Mouse (Mus musculus) retina, postnatal 1 day (tissue): ENCODE measurements around the gene Lrrc66.
A peak's percentile ranks its signal among the peaks of the same experiment; 100 is the strongest.

Source experiments
- DNase-seq: peaks from one replicate; pipeline ENCODE4 v3.0.0-alpha.2; 2012

Lrrc66 gene

DNA sequence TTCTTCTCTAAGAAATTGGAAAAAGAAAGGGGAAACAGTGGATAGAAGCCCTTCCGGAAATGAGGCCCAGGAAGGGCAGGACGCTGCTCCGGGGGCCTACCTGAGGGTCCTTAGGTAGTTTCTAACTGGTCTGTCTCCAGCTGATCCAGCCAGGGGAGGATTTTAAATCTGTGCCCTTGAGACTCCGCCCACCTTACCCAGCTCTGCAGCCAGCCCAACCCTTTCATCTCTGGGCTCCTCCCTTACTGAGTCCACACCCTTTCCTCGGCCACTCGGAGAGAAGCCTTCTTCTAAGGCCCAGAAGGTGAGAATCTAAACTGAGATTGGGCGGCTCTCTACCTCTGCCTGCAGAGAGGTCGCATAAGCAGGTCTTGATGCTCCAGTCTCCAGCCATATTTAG is at the start of gene Lrrc66:
TSS of gene Lrrc66 (minus strand) at position 236 of the 400 bp plus-strand sequence.
- peak; percentile 48 for DNase-seq

DNA sequence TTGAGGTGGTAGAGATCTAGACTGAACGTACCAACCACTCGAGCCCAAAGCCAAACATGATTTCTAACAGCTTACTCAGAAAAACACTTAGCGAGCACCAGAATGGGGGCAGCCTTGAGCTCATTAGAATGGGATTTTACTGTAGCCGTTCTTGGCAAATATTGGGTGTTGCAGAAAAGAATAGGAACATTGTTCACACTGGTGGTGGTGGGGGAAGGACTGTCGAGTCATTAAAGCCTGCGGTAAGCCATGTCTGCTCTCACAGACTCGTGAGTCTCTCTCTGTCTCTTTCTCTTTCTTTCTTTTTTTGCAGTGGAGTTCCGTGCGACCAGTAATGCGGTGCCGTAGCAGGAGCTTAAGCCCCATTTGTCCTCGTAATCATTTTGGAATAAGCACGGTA is 44.3 kb upstream of the Lrrc66 start:
- peak; percentile 60 for DNase-seq

DNA sequence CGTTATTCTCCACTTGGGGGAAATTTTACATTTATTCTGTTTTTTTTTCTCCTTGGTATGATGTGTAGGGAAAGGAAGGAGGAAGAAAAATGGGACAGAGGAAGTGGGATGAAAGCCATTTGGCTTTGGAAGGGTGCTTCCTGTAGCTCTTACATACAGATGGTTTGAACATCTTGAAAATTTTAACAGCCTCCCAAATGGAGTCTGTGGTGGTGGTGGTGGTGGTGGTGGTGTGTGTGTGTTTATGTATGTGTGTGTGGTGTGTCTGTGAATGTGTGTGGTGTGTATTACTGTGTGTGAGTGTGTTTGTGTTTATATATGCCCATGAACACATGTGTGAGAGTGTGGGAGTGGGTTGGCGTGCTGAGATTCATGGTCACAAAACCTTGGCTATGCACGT is 43.3 kb upstream of the Lrrc66 start:
- no peak for DNase-seq

DNA sequence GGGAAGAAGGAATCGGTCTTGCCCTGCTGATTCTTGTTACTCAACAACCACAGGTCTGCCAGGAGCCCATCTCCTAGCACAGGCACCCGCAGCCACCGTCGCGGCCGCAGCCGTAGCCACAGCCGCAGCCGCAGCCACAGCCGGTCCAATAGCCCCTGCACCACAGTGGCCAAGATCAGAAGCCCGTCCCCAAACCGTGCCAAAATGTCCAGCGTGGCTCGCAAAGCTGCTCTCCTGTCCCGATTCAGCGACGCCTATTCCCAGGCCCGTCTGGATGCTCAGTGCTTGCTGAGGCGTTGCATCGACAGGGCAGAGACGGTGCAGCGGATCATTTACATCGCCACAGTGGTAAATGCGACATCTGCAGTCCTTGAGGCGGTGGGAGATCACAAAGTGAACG is 37.1 kb upstream of the Lrrc66 start:
- DNase-seq, result no peak

DNA sequence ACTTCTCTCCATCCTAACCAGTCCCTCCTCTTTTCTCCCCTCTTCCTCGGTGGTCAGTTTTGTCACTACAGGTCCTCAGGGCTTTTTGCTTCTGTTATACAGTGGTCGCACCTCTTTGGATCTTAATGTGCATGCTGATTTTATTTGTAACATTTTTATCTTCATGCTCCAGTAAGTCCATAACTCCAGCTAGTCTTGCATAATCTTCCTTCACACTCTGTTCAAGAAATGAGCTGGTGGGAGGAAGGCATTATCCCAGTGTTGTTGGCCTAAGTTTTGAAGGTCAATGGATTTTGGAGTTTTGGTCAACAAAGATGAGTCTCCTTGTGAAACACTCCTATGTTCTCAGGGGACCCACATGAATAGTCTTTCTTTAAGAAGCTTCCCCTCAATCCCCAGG is 35.6 kb upstream of the Lrrc66 start:
- no peak for DNase-seq

DNA sequence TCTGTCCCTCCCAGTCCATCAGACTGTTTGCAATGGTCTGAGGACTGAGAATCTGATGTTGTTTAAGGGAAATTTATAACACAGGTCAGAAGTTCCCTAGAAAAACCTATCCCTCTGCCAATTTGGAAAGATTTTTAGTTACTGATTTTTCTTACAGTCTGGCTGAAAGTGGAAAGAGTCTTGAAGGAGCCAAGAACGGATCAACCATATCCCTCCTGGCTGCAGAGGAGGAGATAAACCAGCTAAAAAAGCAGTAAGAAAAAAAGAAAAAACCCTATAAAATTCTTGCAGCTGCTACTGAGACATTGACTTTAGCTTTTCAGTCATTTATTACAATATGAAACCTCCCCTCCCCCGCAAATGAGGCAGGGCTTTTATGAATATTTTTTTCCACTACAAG is 34.4 kb upstream of the Lrrc66 start:
- no peak for DNase-seq

DNA sequence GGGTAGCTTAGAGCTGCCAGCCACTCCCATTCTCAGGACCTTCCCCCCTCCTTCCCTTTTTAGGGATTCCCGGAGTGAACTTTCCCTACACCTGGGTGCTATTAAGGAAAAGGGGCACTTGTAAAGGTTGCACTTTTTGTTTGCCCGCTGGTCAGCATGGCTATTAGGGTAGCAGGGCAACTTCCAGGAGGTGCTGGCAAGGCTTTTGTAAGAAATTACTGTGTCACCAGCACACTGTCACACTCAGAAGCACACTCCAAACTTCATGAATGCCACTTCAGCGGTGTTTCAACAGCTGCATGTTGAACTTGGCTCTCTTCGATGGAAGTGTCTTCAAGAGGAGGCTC is 19.5 kb upstream of the Lrrc66 start:
- DNase-seq, result no peak

DNA sequence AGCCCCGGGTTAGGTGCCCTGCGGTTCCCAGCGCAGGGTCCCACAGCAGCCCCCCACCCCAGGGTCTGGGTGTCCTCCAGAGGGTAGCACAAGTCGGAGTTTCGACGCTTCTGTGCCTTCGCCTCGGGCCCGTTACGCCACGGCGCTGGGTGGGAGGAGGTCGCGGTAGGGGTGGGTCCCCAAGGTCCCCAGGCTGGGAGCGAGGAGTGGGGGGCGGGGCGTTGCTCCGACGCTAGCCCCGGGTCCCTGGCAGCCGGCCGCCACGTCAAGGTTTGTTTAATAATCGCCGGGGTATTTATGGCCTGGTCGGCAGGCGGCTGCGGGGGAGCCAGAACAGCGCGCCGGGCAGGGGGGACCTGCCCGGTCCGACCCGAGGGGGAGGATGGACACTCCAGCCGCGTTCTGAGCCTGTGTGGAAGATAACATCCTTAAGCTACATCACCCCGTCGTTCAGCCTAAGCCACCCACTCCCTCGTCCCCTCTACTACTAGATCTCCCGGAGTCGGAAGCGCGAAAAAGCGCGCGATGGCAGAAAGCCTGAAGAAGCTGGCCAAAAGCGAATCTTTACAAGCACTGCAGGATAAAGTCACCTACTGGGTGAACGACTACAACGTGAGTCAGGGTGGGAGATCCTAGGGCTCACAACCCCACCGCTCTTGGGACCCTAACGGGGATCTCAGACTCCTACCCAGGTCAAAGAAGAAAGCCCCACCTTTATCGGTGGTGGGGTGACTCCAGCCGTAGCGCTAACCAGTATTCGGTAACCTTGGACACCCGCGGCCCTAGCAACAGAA is 18.9 kb upstream of the Lrrc66 start, which contains the start of gene Spata18:
TSS of gene Spata18 (plus strand) at position 319 of the 794 bp plus-strand sequence.
- peak; percentile 64 for DNase-seq

DNA sequence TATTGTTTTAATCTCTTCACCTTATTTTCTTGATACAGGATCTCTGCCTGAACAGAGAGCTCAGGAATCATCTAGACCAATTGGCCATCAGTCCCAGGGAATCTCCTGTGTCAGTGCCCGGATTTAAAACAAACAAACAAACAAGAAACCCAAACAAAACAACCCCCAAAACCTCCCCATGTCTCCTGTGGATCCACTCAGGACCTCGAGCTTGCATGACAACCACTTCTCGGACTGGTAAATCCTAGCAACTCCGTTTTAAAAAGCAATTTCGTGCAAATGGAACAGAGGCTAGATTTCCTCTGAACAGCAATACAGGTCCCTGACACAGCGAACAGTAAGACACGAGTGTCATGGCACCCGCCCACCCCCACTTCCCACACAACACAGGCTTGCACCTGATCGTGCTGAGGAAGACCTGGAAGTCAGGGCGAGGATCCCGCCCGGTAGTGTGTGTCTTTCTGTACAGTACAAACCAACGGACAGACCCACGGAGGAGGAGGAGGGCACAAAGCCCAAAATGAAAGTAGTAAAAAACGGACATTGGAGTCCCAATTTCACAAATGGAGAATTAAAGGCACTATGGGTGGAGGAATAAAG is 18.1 kb upstream of the Lrrc66 start:
- peak; percentile 49 for DNase-seq

DNA sequence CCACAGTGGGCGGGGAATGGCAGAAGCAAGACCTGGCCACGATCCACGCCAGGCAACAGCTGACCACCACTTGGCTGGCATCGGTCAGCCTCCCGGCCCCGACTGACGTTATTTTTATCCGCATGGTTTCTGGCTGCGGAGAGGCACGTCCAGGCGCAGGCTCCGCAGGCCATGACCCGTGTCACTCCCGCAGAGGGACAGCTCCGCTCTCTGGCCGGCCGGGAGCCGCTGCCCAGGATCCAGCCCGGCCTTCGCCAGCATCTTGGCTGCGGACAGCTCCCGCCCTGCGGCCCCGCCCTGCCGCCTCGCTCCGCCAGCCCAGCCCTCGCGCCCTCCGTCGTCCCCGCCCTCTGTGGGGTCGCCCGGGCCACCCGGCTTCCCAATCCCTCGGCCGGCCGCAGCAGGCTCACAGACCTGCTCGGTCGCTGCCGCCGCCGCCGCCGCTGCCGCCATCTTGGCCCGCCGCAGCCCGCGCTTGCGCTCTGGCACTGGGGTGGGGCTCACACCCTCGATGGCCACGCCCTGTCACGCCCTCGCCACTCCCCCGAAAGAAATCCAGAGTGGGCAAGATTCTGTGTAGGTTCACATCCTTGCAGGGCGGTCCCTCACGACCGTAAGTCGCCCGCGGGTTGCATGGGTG is 15.1 kb upstream of the Lrrc66 start, which contains the start of gene Sgcb:
TSS of gene Sgcb (minus strand) at position 530 of the 640 bp plus-strand sequence.
- peak; percentile 90 for DNase-seq

DNA sequence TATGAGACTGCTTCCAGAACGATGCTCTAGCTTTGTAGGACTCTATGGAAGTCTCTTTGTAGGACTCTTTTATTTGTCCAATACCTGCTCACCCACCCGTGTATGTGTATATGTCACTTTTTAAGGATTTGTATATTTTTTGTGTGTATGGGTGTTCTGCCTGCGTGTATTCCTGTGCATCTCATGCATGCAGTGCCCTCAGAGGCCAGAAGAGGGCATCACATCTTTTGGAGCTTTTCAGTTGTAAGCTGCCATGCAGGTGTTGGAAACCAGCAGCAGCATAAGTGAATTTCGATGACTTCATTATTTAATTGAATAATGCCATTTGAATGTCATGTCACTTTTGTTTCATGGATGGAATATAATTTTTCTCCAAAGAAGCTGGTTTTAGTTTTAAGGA is 9.8 kb upstream of the Lrrc66 start:
- DNase-seq, result peak; percentile 56

DNA sequence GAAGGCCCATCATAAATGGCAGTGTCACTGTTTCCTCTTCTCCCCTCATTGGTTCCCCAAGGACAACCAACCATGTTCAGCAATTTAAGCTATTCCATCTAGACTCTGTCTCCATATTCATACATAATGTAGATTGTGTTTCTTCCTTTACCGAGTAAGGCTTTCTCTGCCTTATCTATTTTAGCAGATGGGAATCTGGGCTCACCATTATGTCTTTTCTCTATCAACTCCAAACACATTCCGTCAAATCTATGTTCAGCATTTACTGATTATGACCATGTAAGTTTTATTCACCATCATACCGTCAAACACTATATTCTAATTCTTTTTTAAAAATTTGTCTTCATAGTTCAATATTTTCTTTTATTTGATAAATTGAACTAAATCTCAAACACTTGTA is 8.7 kb upstream of the Lrrc66 start:
- no peak for DNase-seq

DNA sequence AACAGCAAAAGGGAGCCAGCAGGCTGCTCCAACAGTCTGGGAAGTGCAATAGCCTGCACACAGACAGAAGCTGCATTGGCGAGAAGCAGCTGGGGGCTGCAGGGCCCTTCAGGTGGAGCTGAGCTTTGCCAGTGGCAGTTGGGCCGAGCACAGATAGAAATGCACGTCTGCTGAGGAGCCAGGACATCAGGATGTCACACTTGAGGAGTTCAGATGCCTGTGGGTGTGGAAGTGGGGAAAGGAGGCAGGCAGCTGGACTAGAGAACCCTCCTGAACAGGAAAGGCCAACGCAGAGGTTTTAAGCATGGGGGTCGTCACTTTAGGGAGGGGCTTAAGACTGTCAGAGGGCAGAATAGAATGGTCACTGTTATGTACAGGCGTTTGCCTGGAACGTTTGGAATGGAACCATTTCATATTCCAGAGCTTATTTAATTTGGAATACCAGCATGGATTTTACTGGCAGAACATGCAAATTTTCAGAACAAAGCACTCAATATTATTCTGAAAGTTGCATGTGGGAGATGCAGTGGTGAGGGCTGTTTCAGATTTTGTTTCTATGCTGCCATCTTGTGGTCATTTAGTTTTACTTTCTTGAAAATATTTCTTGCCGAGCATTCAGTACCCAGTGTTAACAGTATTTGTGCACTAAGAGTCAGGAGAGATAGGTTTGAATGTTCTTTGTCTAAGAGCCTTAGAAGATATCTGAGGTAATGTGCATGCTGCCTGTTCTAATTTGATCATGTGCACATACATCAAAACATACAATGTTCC is 5.2 kb upstream of the Lrrc66 start:
- peak; percentile 77 for DNase-seq

DNA sequence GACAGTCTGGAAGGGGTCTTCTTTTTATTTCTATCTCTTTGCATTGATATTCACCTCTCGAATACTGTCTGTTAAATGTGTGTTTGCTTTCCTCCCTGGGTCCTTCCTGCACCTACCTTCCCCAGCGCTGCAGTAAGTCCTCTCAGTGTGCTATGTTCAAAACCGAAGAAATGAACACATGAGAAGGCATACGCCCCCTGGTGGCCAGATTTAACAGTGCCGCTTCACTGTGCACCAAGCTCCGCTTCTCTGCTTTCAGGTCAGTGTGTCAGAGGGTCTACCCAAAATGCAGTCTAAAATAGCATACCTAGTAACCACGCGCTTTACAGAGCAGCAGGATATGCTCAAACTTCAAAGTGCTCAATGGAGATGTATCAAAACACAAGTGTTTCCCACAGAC is 815 bp upstream of the Lrrc66 start:
- peak; percentile 78 for DNase-seq

DNA sequence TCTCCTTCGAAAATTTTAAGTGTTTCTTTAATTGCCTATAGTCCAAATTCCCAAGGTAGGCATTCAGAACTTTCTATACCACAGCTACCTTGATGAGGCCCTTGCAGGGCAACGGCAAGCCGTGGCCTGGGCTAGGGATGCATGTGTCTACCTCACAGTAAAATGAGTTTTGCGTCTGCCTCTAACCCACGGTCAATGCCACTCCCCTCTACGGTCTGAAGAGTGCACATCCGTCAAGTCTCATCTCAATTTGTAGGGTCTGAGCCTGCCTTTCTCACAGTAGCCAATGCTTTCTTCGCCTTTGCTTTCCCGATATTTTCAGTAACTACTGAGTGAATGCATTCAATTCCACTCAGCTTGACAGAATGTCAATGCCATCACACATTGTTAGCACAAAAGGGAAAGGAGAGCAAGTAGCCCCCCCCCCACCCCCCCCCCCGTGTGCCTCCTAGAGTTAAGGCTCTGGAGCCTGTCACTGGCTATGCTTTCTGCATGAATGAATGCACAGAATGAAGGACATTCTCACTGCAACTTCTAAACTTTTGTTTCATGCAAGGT is 1.2 kb downstream of the Lrrc66 start:
- DNase-seq, result peak; percentile 65

DNA sequence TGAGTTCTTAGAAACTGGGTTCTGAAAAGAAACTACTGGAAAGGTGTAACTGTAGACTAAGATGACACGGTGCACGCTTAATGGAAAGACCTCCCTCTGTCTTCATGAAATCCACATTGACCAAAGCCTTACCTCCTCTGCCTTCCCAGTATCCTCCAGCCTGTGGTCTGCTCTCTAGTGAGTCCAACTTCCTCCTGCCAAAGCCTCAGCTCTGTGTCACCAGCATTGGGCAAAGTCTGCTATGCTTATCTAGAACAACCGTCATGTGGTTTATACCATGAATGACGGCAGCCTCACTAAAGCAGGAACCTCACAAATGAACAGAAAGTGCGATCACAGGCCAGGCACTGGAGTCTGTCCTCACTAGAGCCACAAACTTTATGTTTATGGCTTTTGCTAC is 2.2 kb downstream of the Lrrc66 start:
- DNase-seq, result no peak

DNA sequence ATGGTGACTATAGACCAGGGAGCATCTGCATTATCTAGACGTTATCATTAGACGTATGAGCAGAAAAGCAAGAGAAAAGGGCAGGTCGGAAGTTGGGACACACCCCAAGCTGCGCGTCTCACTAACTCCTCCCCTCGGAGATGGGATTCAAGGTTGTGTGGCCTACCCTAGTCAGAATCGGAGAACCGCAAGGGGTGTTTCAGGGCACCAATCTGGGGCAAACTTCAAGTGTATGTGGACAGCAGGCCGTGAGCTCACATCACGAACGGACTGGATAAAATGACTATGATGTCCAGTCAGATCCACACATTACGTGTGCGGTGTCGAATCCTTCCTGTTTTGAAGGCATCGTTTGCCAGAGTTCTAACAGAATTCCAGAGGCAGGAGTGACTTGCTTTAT is 4.3 kb downstream of the Lrrc66 start:
- DNase-seq, result no peak

DNA sequence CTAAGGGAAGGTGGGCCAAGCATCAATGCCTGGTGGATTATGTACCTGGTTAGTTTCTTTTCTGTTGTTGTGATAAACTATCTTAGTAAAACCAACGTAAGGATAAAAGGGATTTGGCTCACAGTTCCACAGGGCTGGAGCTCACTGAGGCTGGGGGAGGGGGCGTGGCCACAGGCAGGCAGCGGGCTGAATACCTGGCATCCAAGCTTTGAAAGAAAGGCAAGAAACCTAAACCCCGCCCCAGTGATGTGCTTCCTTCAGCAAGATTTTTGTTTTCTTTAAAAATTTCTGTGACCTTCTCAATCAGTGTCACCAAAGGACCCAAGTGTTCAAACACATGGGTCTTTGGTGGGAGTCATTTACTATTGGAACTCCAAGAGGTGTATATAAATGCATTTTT is 4.8 kb downstream of the Lrrc66 start:
- DNase-seq, result no peak

DNA sequence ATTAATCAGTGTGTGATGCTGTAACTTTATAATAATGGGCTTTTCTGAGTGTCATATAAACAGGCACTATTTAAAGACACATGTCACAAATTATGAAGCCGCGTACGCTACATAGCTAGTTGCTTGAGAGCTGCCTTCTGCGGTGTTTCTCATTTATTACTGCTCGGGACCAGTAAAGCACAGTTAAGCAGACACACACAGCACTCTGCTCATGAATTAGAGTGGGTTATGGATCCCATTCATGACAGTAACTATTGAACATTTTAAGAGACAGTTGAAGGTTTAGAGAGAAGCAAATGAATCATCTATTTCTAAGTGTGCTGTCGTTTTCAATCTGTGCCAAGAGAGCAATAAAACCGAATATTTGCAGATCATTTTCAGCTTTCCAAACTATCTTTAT is 5.5 kb downstream of the Lrrc66 start:
- DNase-seq, result no peak

DNA sequence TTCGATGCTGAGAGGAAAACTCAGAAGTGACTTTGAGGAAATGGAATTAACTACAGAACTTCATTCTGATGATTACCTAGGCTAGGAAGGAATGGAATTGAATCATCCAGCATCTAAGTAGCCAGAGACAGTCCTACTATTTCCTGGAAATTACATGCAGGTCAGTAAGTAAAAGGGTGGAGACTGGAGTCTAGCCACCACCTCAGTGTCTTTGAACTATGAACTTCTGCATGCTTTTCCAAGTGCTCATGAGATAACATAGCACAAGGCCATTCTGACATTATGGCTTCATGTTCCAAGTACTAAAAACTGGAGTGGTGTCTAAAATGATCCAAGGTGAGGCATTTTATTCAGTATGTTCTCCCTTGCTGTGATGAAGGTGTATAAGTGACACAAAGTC is 6.8 kb downstream of the Lrrc66 start:
- DNase-seq, result no peak

DNA sequence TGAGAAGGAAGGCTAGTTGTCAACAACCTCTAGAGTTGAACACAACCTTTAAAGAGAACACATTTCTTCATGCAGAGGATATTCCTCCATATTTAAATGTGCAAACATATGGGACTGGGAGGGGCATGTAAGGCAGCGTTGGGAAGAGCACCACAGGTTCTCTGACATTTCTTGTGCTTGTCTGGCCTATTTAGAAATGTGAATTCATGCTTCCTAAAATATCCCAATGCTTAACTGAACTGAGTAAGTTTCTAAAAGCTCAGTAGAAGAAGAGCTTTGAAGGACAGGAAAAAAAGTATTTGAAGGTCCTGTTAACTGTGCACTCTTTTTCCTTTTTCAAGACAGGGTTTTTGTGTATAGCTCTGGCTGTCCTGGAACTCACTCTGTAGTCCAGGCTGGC is 13.4 kb downstream of the Lrrc66 start:
- DNase-seq, result no peak

DNA sequence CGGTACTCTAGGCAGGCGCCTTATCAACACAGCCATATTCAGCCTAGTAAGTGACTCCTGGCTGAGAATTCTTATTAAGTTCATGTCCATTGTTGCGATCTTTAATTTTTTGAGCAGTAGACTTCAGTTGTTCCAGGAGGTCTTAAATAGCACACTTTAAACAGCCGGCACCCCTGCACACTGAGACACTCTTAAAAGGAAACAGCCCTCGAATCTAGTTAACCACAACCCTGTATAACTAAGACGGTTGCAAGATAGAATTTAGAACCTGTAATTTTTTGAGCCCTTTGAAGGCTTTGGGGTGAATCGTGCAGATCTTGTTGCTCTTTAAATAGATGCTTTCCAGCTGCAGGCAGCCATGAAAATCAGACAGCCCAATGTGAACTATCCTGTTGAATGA is 17.1 kb downstream of the Lrrc66 start:
- no peak for DNase-seq

DNA sequence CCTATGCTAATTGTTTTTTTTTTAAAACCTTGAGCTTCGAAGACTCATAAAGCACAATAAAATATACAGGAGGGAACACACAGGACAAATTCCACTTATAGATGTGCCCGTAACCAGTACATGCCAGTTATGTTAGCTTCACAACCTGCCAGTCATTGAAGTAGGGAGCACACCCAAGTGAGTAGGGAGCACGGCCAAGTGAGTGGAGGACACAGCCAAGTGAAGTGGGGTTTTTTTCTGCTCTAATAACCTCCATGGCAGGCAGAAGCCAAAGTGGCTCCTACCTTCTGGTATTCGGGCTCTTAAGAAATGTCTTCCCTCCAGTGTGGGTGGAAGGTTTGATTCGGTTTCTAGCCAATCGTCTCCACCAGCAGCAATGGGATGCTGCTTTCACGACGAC is 19.0 kb downstream of the Lrrc66 start:
- DNase-seq, result no peak
